Mouse (Mus musculus) limb, embryonic 14.5 days (tissue): ENCODE measurements around the gene Btbd16. TPM values are rescaled to one million over a fixed set of nuclear protein-coding genes. Genes with fewer than 3 reads are reported as not detected.

ENCODE experiments used
- ATAC-seq: fragments of 200-750 bp; cut with Nextera tagmentation; 2 replicates; pipeline ENCODE4 v1.8.0; 2017; ENCODE audit warnings: low read depth, moderate number of reproducible peaks, moderate TSS enrichment; ENCODE audit not compliant: low FRiP score
- DNase-seq: peaks from one replicate; pipeline ENCODE4 v3.0.0-alpha.2; 2015; ENCODE audit warnings: low spot score
- H3K27ac ChIP-seq: fragments of 300-500 bp; sonication (generic); replicated peaks from 2 replicates; pipeline ENCODE4 v1.5.1; 2014; ENCODE audit warnings: low read depth, mild to moderate bottlenecking, low read length, moderate library complexity, mixed read lengths
- H3K27me3 ChIP-seq: fragments of 300-500 bp; sonication (generic); 2 replicates; pipeline ENCODE4 v1.6.1; 2014; ENCODE audit warnings: low read length, mixed read lengths; ENCODE audit not compliant: control insufficient read depth, insufficient read depth
- H3K36me3 ChIP-seq: fragments of 300-500 bp; sonication (generic); 2 replicates; pipeline ENCODE4 v1.6.1; 2014; ENCODE audit warnings: mild to moderate bottlenecking, low read length, moderate library complexity, mixed read lengths; ENCODE audit not compliant: control insufficient read depth, insufficient read depth
- H3K4me1 ChIP-seq: fragments of 300-500 bp; sonication (generic); 2 replicates; pipeline ENCODE4 v1.6.1; 2014; ENCODE audit warnings: antibody characterized with exemption, low read length, mixed read lengths; ENCODE audit not compliant: control insufficient read depth, insufficient read depth
- H3K4me2 ChIP-seq: fragments of 300-500 bp; sonication (generic); replicated peaks from 2 replicates; pipeline ENCODE4 v1.6.1; 2014; ENCODE audit warnings: low read depth, mild to moderate bottlenecking, low read length, moderate library complexity; ENCODE audit not compliant: severe bottlenecking
- H3K4me3 ChIP-seq: fragments of 300-500 bp; sonication (generic); replicated peaks from 2 replicates; pipeline ENCODE4 v1.5.1; 2014; ENCODE audit warnings: low read length
- H3K9ac ChIP-seq: fragments of 300-500 bp; sonication (generic); 2 replicates; pipeline ENCODE4 v1.6.1; 2014; ENCODE audit warnings: mild to moderate bottlenecking, low read depth, low read length, moderate library complexity; ENCODE audit not compliant: severe bottlenecking
- H3K9me3 ChIP-seq: fragments of 300-500 bp; sonication (generic); 2 replicates; pipeline ENCODE4 v1.6.1; 2016; ENCODE audit warnings: low read length; ENCODE audit not compliant: control insufficient read depth
- POLR2A ChIP-seq: fragments of 200-500 bp; IDR thresholded peaks from 2 replicates; pipeline ENCODE4 v1.8.0; 2012; ENCODE audit warnings: inconsistent platforms, mild to moderate bottlenecking, moderate library complexity, borderline replicate concordance; ENCODE audit not compliant: insufficient read depth, insufficient read length; ENCODE audit errors: extremely low read depth
- WGBS: fragments of 180-500 bp; shearing (Covaris S2); extraction: QIAGEN DNeasy Blood & Tissue Kit; methylation state at CpG from one replicate; pipeline ENCODE4 v1.1.7; 2014; 5-methylcytosine and 5-hydroxymethylcytosine counted together
- polyA plus RNA-seq, 2 experiments: library from polyadenylated mRNA; depleted of rRNA in 1 of 2; stranded (reverse) in 1 of 2; unstranded in 1 of 2; fragments of >200 nt; fragmentation: Nextera tagmentation in 1 of 2; extraction: Ambion mirVana in 1 of 2; gene quantifications; 2 replicates each; pipeline versions ENCODE4 v1.2.1 to v1.2.3; 2012 to 2014

Btbd16 gene
- polyA plus RNA-seq, 2 experiments: 0.05 TPM; not detected in 1

DNA sequence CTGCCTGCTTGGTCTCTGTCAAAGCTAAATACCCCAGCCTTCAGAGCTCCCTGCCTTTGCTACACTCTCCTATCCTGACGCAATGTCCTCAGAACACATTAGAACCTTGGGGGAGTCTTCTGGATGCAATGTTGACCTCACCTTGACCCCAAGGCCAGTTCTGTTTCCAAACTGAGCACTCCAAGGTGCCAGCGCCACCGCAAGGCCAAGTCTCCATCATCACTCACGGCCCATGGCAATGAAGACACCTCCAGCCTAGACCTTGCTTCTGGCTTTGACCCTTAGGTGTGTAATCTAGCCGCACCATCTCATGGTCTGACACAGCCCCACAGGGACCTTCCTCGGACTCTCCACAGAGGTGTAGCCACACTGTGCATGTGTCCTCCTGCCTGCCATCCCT lies 23.7 kb downstream of the Btbd16 start:
- no peak overlapping the region for H3K4me3 ChIP-seq
- ATAC-seq (no peak), DNase-seq (no peak)
- H3K4me1 ChIP-seq: no peaks in the 10 kb centered on the region
- no peak overlapping the region for H3K9ac ChIP-seq
- no peaks in the 10 kb centered on the region for H3K36me3 ChIP-seq
- H3K4me2 ChIP-seq: no peak overlapping the region
- no peak for TF ChIP-seq POLR2A
- WGBS: 87% methylated on average over 6 of the region's 6 CpGs
- no peaks in the 10 kb centered on the region for H3K27me3 ChIP-seq
- H3K27ac ChIP-seq: no peak overlapping the region
- H3K9me3 ChIP-seq: no peaks in the 10 kb centered on the region

DNA sequence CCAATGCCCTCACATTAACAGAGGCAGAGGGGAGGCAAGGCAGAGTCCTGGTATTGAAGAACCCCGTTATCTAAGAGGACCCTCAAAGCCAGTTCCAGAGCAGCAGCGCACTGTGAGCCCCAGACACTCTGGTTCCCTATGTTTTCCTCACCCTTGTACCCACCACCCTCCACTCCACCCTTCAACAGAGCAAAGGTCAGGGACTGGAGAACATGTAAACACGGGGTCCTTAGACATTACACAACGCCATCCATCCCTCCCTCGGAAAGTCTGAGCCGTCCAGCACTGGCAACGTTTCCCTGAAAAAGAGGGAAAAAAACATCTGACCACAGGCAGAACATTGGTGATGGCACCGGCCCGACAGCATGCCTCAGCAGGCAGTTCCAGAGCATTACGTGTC lies 25.5 kb downstream of the Btbd16 start:
- H3K27me3 ChIP-seq: no peaks in the 10 kb centered on the region
- no peak overlapping the region for H3K27ac ChIP-seq
- no peaks in the 10 kb centered on the region for H3K4me1 ChIP-seq
- TF ChIP-seq POLR2A: no peak
- H3K9me3 ChIP-seq: no peaks in the 10 kb centered on the region
- H3K4me3 ChIP-seq: no peak overlapping the region
- ATAC-seq: no peak
- DNase-seq: no peak
- no peak overlapping the region for H3K4me2 ChIP-seq
- H3K9ac ChIP-seq: no peak overlapping the region
- 84% methylated on average over 10 of the region's 10 CpGs for WGBS
- H3K36me3 ChIP-seq: no peaks in the 10 kb centered on the region

DNA sequence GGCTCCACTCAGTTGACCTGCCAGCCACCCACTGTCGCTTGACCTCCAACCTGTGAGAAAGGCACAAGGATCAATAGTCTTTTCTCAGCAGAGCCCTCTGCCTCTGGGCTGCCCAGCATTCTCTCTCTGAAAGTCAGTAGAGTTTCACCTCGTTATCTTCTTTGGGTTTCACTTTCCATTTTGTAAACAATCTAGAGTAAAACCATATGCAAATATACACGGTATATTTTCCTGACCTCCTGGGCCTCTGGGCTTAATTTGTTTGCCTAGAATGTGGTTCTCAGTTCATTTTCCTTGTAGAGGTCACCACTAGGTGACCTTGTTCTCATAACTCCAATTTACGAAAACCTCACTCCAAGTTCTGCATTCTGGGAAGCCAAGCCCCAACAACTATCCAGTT lies 26.8 kb downstream of the Btbd16 start:
- H3K9me3 ChIP-seq: no peaks in the 10 kb centered on the region
- DNase-seq (no peak), ATAC-seq (no peak)
- no peak overlapping the region for H3K27ac ChIP-seq
- H3K4me1 ChIP-seq: no peaks in the 10 kb centered on the region
- WGBS: 54% methylated on average over 4 of the region's 4 CpGs
- H3K9ac ChIP-seq: no peak overlapping the region
- H3K36me3 ChIP-seq: no peaks in the 10 kb centered on the region
- no peak overlapping the region for H3K4me3 ChIP-seq
- H3K4me2 ChIP-seq: no peak overlapping the region
- no peaks in the 10 kb centered on the region for H3K27me3 ChIP-seq
- TF ChIP-seq POLR2A: no peak

DNA sequence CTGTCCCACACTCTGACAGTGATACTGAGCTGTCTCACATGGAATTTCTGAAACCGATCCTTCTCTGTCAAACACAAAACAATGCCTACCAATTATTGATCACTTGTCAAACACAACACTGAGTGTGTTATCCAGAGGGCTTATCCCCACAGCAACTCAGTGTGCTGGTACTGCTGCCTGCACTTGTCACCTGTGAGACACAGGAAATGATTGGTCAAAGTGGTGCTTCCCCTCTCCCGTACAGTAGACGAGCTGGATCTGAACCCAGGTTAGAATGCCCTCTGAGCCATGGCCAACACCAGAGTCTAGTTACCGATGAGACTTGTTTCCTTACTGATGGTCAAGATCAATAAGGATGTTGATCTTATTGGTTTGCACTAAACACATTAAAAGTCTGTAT lies 27.9 kb downstream of the Btbd16 start:
- no peak overlapping the region for H3K27ac ChIP-seq
- no peak overlapping the region for H3K9ac ChIP-seq
- no peak overlapping the region for H3K4me2 ChIP-seq
- DNase-seq (no peak), ATAC-seq (no peak)
- H3K36me3 ChIP-seq: no peaks in the 10 kb centered on the region
- no peak overlapping the region for H3K4me3 ChIP-seq
- no peaks in the 10 kb centered on the region for H3K9me3 ChIP-seq
- H3K4me1 ChIP-seq: no peaks in the 10 kb centered on the region
- no peaks in the 10 kb centered on the region for H3K27me3 ChIP-seq
- 94% methylated on average over 4 of the region's 4 CpGs for WGBS
- no peak for TF ChIP-seq POLR2A

DNA sequence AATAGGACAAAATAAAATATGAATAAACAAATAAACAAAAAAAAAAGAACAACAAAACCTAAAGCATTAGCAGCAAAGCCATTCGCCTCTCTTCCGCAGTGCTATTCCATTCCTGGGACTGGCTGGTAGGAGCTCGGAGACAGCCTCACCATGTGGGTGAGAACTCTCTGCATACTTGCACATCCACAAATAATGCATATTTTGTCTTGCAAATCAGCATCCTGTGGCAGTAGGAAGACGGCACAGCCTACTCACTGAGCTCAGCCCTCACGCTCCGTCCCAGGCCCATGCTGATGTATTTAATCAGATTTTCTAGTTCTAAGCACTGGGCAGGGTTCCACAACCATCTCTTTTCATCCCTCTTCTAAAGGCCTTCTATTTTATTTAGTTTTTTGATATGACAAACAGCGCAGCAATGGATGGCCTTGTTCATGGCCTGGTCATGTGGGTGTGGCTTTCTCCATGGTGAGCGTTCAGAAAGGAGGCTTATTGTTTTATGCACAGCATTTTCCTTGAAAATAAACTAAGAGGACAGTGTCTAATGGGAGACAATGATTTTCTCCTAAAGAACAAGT lies 29.5 kb downstream of the Btbd16 start:
- DNase-seq: no peak
- no peak for ATAC-seq
- H3K9ac ChIP-seq: no peak overlapping the region
- no peak overlapping the region for H3K4me3 ChIP-seq
- H3K36me3 ChIP-seq: no peaks in the 10 kb centered on the region
- TF ChIP-seq POLR2A: no peak
- no peaks in the 10 kb centered on the region for H3K4me1 ChIP-seq
- no peak overlapping the region for H3K27ac ChIP-seq
- no peaks in the 10 kb centered on the region for H3K27me3 ChIP-seq
- H3K9me3 ChIP-seq: no peaks in the 10 kb centered on the region
- WGBS: 92% methylated on average over 8 of the region's 8 CpGs
- H3K4me2 ChIP-seq: no peak overlapping the region

DNA sequence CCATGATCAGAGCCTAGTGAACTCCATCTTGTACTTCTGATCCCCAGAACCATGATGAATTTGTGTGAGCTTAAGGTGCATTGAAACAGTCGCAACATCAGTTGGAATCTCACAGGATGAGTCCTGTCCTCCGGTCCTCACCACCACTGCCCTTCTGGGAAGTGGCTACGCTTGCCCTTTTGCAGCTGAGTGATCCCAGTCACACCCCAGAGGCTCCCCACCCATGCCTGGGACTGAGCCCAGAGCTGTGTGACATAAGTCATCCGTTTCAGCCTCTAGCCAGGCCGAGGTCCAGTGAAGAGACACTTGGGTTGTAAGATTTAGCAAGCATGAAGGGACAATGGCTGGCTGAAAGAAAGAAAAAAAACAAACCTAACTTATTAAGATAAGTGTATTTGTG lies 31.1 kb downstream of the Btbd16 start:
- no peak overlapping the region for H3K4me2 ChIP-seq
- H3K4me1 ChIP-seq: no peaks in the 10 kb centered on the region
- H3K4me3 ChIP-seq: no peak overlapping the region
- H3K27me3 ChIP-seq: no peaks in the 10 kb centered on the region
- H3K36me3 ChIP-seq: no peaks in the 10 kb centered on the region
- no peak overlapping the region for H3K27ac ChIP-seq
- H3K9me3 ChIP-seq: no peaks in the 10 kb centered on the region
- ATAC-seq (no peak), DNase-seq (no peak)
- no peak overlapping the region for H3K9ac ChIP-seq
- 85% methylated on average over 5 of the region's 5 CpGs for WGBS
- no peak for TF ChIP-seq POLR2A
